Mouse (Mus musculus) limb, embryonic 11.5 days (tissue): Measurements from ENCODE around the gene Ifna6. TPM values are rescaled to one million over a fixed set of nuclear protein-coding genes. Genes with fewer than 3 reads are reported as not detected.

Source experiments
- ATAC-seq: fragments of 200-750 bp; cut with Nextera tagmentation; 2 replicates; pipeline ENCODE4 v1.8.0; 2017; ENCODE audit warnings: low read depth; ENCODE audit not compliant: insufficient number of reproducible peaks, low FRiP score, low TSS enrichment
- DNase-seq: peaks from one replicate; pipeline ENCODE4 v3.0.0-alpha.2; 2015; ENCODE audit warnings: low spot score
- H3K27ac ChIP-seq: fragments of 300-500 bp; sonication (generic); replicated peaks from 2 replicates; pipeline ENCODE4 v1.5.1; 2014; ENCODE audit warnings: low read depth, mild to moderate bottlenecking, low read length
- H3K27me3 ChIP-seq: fragments of 300-500 bp; sonication (generic); 2 replicates; pipeline ENCODE4 v1.6.1; 2014; ENCODE audit warnings: mild to moderate bottlenecking, low read length, mixed read lengths; ENCODE audit not compliant: control insufficient read depth, insufficient read depth
- H3K36me3 ChIP-seq: fragments of 300-500 bp; sonication (generic); 2 replicates; pipeline ENCODE4 v1.6.1; 2014; ENCODE audit warnings: mild to moderate bottlenecking, low read length, moderate library complexity, mixed read lengths; ENCODE audit not compliant: control insufficient read depth, insufficient read depth
- H3K4me1 ChIP-seq: fragments of 300-500 bp; sonication (generic); 2 replicates; pipeline ENCODE4 v1.6.1; 2014; ENCODE audit warnings: low read length, mixed read lengths; ENCODE audit not compliant: control insufficient read depth, insufficient read depth
- H3K4me2 ChIP-seq: fragments of 300-500 bp; sonication (generic); 2 replicates; pipeline ENCODE4 v1.6.1; 2014; ENCODE audit warnings: low read depth, mild to moderate bottlenecking, moderate library complexity; ENCODE audit not compliant: severe bottlenecking
- H3K4me3 ChIP-seq: fragments of 300-500 bp; sonication (generic); 2 replicates; pipeline ENCODE4 v1.5.1; 2014; ENCODE audit warnings: low read depth, low read length
- H3K9ac ChIP-seq: fragments of 300-500 bp; sonication (generic); 2 replicates; pipeline ENCODE4 v1.6.1; 2014; ENCODE audit warnings: mild to moderate bottlenecking, low read length
- H3K9me3 ChIP-seq: fragments of 300-500 bp; sonication (generic); 2 replicates; pipeline ENCODE4 v1.6.1; 2016; ENCODE audit warnings: low read length; ENCODE audit not compliant: control insufficient read depth
- WGBS: fragments of 180-500 bp; shearing (Covaris S2); extraction: QIAGEN DNeasy Blood & Tissue Kit; methylation state at CpG from one replicate; pipeline ENCODE4 v1.1.7; 2014; 5-methylcytosine and 5-hydroxymethylcytosine counted together
- polyA plus RNA-seq: library from polyadenylated mRNA; unstranded; fragments of >200 nt; fragmentation: Nextera tagmentation; extraction: Ambion mirVana; gene quantifications from 2 replicates; pipeline ENCODE4 v1.2.1, GENCODE M21; 2014

Gene Ifna6
- polyA plus RNA-seq, 1 experiment from 2014 or later = not detected

- ATAC-seq = no peak
These were observed 45.5 kb downstream of the Ifna6 start for GRCm38 (mm10) chr4:88872691-88873090.

GRCm38 (mm10) chr4:88875435-88876095, 48.3 kb downstream of the Ifna6 start:
- WGBS = 60% methylated on average over 4 of the region's 4 CpGs
- no peak overlapping the region for H3K9ac ChIP-seq
- H3K27ac ChIP-seq = no peak overlapping the region
- H3K36me3 ChIP-seq = no peaks in the 10 kb centered on the region
- H3K9me3 ChIP-seq = no peaks in the 10 kb centered on the region
- no peak for DNase-seq
- no peak overlapping the region for H3K4me3 ChIP-seq
- no peak for ATAC-seq
- H3K4me1 ChIP-seq = no peaks in the 10 kb centered on the region
- H3K27me3 ChIP-seq = no peaks in the 10 kb centered on the region
- H3K4me2 ChIP-seq = no peak overlapping the region

More at GRCm38 (mm10) chr4:88872691-88873090, 45.5 kb downstream of the Ifna6 start:
- no peak overlapping the region for H3K27ac ChIP-seq
- no peak overlapping the region for H3K4me2 ChIP-seq
- no peak overlapping the region for H3K4me3 ChIP-seq
- DNase-seq = no peak
- no peaks in the 10 kb centered on the region for H3K36me3 ChIP-seq
- peaks cover 3% of the 10 kb centered on the region; the same call in 1 of the 2 replicates for H3K4me1 ChIP-seq
- H3K27me3 ChIP-seq = no peaks in the 10 kb centered on the region
- no peak overlapping the region for H3K9ac ChIP-seq
- WGBS = 0% methylated on average over 2 of the region's 2 CpGs
- no peaks in the 10 kb centered on the region for H3K9me3 ChIP-seq

GRCm38 (mm10) chr4:88876520-88876919, 49.3 kb downstream of the Ifna6 start:
- WGBS = 88% methylated on average over 4 of the region's 4 CpGs
- Histone ChIP-seq H3K4me1 (no peaks in the 10 kb centered on the region), H3K9ac (no peak overlapping the region), H3K27ac (no peak overlapping the region), H3K4me3 (no peak overlapping the region), H3K36me3 (no peaks in the 10 kb centered on the region), H3K4me2 (no peak overlapping the region), H3K27me3 (no peaks in the 10 kb centered on the region), H3K9me3 (no peaks in the 10 kb centered on the region)
- ATAC-seq (no peak), DNase-seq (no peak)

Other genes starting within 250 kb of the Ifna6 start
- gene Ifna9, start 235.0 kb upstream of the Ifna6 start, polyA plus RNA-seq = not detected in 2 replicates
- not detected in 2 replicates for gene Ifna12, start 224.0 kb upstream of the Ifna6 start, polyA plus RNA-seq
- not detected in 2 replicates for gene C87499, start 193.0 kb upstream of the Ifna6 start, polyA plus RNA-seq
- gene Ifna13, start 183.0 kb upstream of the Ifna6 start, polyA plus RNA-seq = not detected in 2 replicates
- gene Ifna16, start 150.5 kb upstream of the Ifna6 start, polyA plus RNA-seq = not detected in 2 replicates
- not detected in 2 replicates for gene Ifna2, start 143.5 kb upstream of the Ifna6 start, polyA plus RNA-seq
- gene Ifnab, start 136.1 kb upstream of the Ifna6 start, polyA plus RNA-seq = not detected in 2 replicates
- gene Gm26566, start 105.6 kb upstream of the Ifna6 start, polyA plus RNA-seq = 0.81 and 1.5 TPM in 2 replicates
- gene Klhl9, start 105.0 kb upstream of the Ifna6 start, polyA plus RNA-seq = 139 and 140 TPM in 2 replicates
- not detected in 2 replicates for gene Gm13271, start 72.5 kb upstream of the Ifna6 start, polyA plus RNA-seq
- gene Gm13283, start 67.3 kb upstream of the Ifna6 start, polyA plus RNA-seq = 0.13 TPM in 1 of 2 replicates, not detected in the other
- gene Gm13290, start 53.6 kb upstream of the Ifna6 start, polyA plus RNA-seq = 0.38 TPM in 1 of 2 replicates, not detected in the other
- not detected in 2 replicates for gene Gm13289, start 50.5 kb upstream of the Ifna6 start, polyA plus RNA-seq
- gene Gm13272, start 47.6 kb upstream of the Ifna6 start, polyA plus RNA-seq = not detected in 2 replicates
- not detected in 2 replicates for gene Ifnz, start 45.3 kb upstream of the Ifna6 start, polyA plus RNA-seq
- gene Gm13276, start 41.7 kb upstream of the Ifna6 start, polyA plus RNA-seq = not detected in 2 replicates
- gene Gm13277, start 38.8 kb upstream of the Ifna6 start, polyA plus RNA-seq = not detected in 2 replicates
- gene Gm13278, start 35.9 kb upstream of the Ifna6 start, polyA plus RNA-seq = not detected in 2 replicates
- gene Gm13275, start 32.9 kb upstream of the Ifna6 start, polyA plus RNA-seq = not detected in 2 replicates
- gene Gm13279, start 30.0 kb upstream of the Ifna6 start, polyA plus RNA-seq = not detected in 2 replicates
- gene Gm13285, start 27.8 kb upstream of the Ifna6 start, polyA plus RNA-seq = 1.1 and 1.4 TPM in 2 replicates
- not detected in 2 replicates for gene Gm13287, start 24.2 kb upstream of the Ifna6 start, polyA plus RNA-seq
- not detected in 2 replicates for gene Gm13288, start 21.9 kb upstream of the Ifna6 start, polyA plus RNA-seq
- gene Ifna7, start 11.2 kb upstream of the Ifna6 start, polyA plus RNA-seq = not detected in 2 replicates
- gene Ifna11, start 7.5 kb upstream of the Ifna6 start, polyA plus RNA-seq = not detected in 2 replicates
- gene Ifna5, start 8.1 kb downstream of the Ifna6 start, polyA plus RNA-seq = not detected in 2 replicates
- gene Ifna4, start 14.4 kb downstream of the Ifna6 start, polyA plus RNA-seq = not detected in 2 replicates
- gene Ifna1, start 22.7 kb downstream of the Ifna6 start, polyA plus RNA-seq = not detected in 2 replicates
- gene Ifne, start 52.8 kb downstream of the Ifna6 start, polyA plus RNA-seq = not detected in 2 replicates